Mouse (Mus musculus) cerebellum, adult 2 months (tissue): ENCODE data around the gene Sspn. TPM values are rescaled to one million over a fixed set of nuclear protein-coding genes. Genes with fewer than 3 reads are reported as not detected.

Experiments used
- DNase-seq, 2 experiments: peaks; one replicate each; pipeline ENCODE4 v3.0.0; 2021
- H3K27ac ChIP-seq: fragments of 200-500 bp; 2 replicates; pipeline ENCODE4 v1.5.1; 2012; ENCODE audit warnings: low read length, control low read depth, inconsistent platforms; ENCODE audit not compliant: insufficient read depth
- H3K27me3 ChIP-seq: fragments of 200-500 bp; 2 replicates; pipeline ENCODE4 v1.6.1; 2012; ENCODE audit warnings: inconsistent platforms, mild to moderate bottlenecking, low read length, moderate library complexity; ENCODE audit not compliant: control insufficient read depth, insufficient read depth
- H3K4me1 ChIP-seq: fragments of 200-500 bp; 2 replicates; pipeline ENCODE4 v1.6.1; 2011; ENCODE audit warnings: low read length; ENCODE audit not compliant: control insufficient read depth, insufficient read depth
- H3K4me3 ChIP-seq: fragments of 200-500 bp; replicated peaks from 2 replicates; pipeline ENCODE3; 2011; ENCODE audit warnings: mild to moderate bottlenecking, low read depth, low read length, control low read depth; ENCODE audit not compliant: insufficient read depth
- CTCF ChIP-seq: fragments of 200-500 bp; IDR thresholded peaks from 2 replicates; pipeline ENCODE4 v1.5.1; 2011; ENCODE audit warnings: low read depth, mild to moderate bottlenecking, control low read depth, low read length, moderate library complexity, borderline replicate concordance; ENCODE audit not compliant: insufficient read depth
- POLR2A ChIP-seq: fragments of 200-500 bp; IDR thresholded peaks from 2 replicates; pipeline ENCODE4 v1.6.1; 2011; ENCODE audit warnings: low read length, control low read depth, borderline replicate concordance; ENCODE audit not compliant: insufficient read depth
- WGBS: fragments of 180-500 bp; shearing (Covaris S2); methylation state at CpG from one replicate; pipeline ENCODE4 v1.1.7; 2018; 5-methylcytosine and 5-hydroxymethylcytosine counted together
- polyA plus RNA-seq: library from polyadenylated mRNA; depleted of rRNA; stranded (reverse); fragments of >200 nt; gene quantifications from 2 replicates; pipeline ENCODE4 v1.2.3, GENCODE M21; 2012

Sspn gene
- polyA plus RNA-seq, 1 experiment = 7.1 TPM

DNA sequence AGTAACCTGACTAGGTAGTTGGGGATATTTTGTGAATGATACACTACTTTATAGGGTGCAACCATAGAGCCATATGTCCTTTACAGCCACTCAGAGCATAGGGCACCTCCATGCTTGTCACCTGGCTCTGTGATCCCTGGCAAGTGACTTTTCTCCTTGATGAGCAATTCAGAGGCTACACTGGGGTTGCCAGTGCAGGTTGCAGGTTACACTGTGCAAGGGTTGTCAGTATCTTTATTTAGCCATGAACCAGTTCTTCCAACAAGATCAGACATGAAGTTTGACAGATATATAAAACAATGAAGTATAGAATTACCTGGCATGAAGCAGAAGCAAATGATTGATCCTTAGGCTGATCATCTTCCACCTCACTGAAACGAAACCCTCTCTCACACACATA, 59.1 kb downstream of the Sspn start:
- DNase-seq = no peak
- Histone ChIP-seq H3K4me1 (no peaks in the 10 kb centered on the region), H3K4me3 (no peak overlapping the region), H3K27me3 (no peaks in the 10 kb centered on the region), H3K27ac (no peak overlapping the region)
- 82% methylated on average over 1 of the region's 1 CpGs for WGBS
- TF ChIP-seq CTCF (no peak), POLR2A (no peak)

DNA sequence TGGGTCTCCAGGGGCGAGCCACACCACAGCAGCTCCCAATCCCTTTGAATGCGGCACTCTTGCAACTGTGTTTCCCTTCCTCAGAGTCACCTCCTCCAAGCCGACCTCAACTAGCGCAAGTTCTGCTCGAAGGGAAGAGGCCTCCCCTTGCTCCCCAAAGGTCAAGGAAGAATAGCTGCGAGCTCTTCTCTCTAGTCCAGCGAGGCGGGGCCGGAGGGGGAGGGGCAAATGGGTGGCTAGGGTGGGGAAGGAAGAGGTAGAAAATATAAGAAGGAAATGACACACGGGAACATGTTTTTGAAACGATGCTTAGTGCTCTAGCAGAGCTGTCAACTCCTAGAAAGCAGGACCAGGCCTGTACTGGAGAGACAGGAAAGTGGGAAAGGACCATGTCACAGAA, 61.1 kb downstream of the Sspn start:
- H3K4me3 ChIP-seq = no peak overlapping the region
- no peak overlapping the region for H3K27ac ChIP-seq
- WGBS = 65% methylated on average over 11 of the region's 11 CpGs
- H3K27me3 ChIP-seq = no peaks in the 10 kb centered on the region
- no peak for DNase-seq
- H3K4me1 ChIP-seq = no peaks in the 10 kb centered on the region
- TF ChIP-seq POLR2A (no peak), CTCF (no peak)

DNA sequence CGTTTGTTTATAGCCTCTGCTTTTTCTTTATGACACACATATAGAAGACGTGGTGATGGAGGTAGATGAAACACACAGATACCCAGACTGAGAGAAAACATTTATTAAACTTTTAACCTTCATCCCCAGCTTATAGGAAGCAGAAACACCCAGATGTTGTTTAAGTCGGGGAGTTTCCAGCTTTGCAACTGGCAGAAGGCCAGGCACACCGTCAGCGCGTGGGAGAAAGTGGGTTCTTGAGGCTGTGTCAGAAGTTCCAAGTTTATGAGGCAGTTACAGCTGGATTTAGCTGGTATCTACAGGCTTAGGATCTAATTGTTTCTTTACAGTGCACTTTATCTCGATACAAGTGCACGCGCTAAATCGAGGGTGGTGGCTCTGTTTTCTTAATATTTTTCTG, 61.5 kb downstream of the Sspn start:
- no peak overlapping the region for H3K27ac ChIP-seq
- DNase-seq = no peak
- no peaks in the 10 kb centered on the region for H3K27me3 ChIP-seq
- TF ChIP-seq CTCF = no peak
- WGBS = 79% methylated on average over 10 of the region's 10 CpGs
- H3K4me1 ChIP-seq = no peaks in the 10 kb centered on the region
- no peak overlapping the region for H3K4me3 ChIP-seq

DNA sequence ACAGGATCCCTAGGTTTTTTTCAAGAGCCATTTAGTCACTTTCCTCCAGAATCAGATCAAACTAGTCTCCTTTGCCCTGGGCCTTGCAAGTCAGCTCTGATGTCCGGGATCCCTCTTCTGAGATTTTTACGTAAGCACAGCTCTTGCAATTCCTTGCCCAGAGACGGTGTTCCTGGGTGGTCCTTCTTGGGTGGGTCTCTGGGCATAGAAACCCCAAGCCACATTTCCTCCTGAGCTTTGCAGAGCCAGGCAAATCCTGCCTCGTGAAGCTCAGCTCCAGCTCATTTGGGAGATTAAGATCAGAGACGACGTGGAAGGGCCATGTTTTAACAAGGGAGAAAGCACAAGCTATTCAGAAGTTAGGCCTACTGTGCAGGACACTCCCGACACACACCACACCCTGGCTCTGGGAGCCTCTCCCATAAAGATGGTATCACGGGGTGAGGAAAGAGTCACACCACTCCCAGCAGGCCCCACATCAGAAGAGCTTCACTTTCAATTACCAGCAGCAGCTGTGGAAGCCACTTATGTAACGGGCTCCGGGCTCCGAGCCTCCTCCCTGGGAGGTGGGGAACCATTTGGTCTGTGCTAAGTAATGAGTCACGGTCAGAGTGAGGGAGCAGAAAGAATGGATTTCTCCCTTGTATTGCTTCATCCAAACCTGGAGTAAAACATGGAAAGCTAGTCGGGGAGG, 67.0 kb downstream of the Sspn start:
- no peaks in the 10 kb centered on the region for H3K27me3 ChIP-seq
- peaks cover 8% of the 10 kb centered on the region for H3K4me1 ChIP-seq
- peak overlapping the region; percentile 12; the same call in 1 of the 2 replicates for H3K27ac ChIP-seq
- H3K4me3 ChIP-seq = no peak overlapping the region
- TF ChIP-seq CTCF (no peak), POLR2A (no peak)
- WGBS = 29% methylated on average over 13 of the region's 13 CpGs
- peak; percentile 68 to 78 for DNase-seq

DNA sequence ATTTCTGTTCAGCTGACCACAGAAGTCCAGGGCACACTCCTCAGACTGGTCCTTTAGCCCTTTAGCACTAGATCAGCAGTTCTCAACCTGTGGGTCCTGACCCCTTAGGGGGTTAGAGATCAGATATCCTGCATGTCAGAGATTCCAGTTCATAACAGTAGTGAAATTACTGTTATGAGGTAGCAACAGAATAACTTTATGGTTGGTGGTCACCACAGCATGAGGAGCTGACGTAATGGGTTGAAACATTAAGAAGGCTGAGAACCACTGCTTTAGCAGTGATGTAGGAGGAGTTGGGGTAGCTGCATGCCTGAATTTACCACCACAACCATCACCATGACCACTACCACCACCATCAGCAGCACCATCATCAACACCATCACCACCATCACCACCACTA, 69.3 kb downstream of the Sspn start:
- 100% methylated on average over 1 of the region's 1 CpGs for WGBS
- Histone ChIP-seq H3K4me1 (peaks cover 8% of the 10 kb centered on the region), H3K27me3 (no peaks in the 10 kb centered on the region), H3K27ac (no peak overlapping the region), H3K4me3 (no peak overlapping the region)
- no peak for DNase-seq
- TF ChIP-seq CTCF = no peak
- TF ChIP-seq POLR2A = no peak

- no peak overlapping the region for H3K27ac ChIP-seq
- no peaks in the 10 kb centered on the region for H3K27me3 ChIP-seq
- no peak for DNase-seq
- no peak for TF ChIP-seq POLR2A
- TF ChIP-seq CTCF = no peak
- H3K4me3 ChIP-seq = no peak overlapping the region
- peaks cover 8% of the 10 kb centered on the region for H3K4me1 ChIP-seq
- 86% methylated on average over 22 of the region's 22 CpGs for WGBS
Measured at GRCm38 (mm10) chr6:146001396-146002191, 70.2 kb downstream of the Sspn start.

- H3K4me3 ChIP-seq = no peak overlapping the region
- DNase-seq = peak in 1 of 2 experiments; percentile 8
- no peak overlapping the region for H3K27ac ChIP-seq
- H3K4me1 ChIP-seq = peaks cover 12% of the 10 kb centered on the region
- WGBS = 79% methylated on average over 3 of the region's 3 CpGs
- H3K27me3 ChIP-seq = no peaks in the 10 kb centered on the region
- TF ChIP-seq CTCF = no peak
- no peak for TF ChIP-seq POLR2A
Measured at GRCm38 (mm10) chr6:146004174-146004601, 72.7 kb downstream of the Sspn start.
